12 mouse cellular contexts compared by ENCODE assay signal in the genomic region with DNA sequence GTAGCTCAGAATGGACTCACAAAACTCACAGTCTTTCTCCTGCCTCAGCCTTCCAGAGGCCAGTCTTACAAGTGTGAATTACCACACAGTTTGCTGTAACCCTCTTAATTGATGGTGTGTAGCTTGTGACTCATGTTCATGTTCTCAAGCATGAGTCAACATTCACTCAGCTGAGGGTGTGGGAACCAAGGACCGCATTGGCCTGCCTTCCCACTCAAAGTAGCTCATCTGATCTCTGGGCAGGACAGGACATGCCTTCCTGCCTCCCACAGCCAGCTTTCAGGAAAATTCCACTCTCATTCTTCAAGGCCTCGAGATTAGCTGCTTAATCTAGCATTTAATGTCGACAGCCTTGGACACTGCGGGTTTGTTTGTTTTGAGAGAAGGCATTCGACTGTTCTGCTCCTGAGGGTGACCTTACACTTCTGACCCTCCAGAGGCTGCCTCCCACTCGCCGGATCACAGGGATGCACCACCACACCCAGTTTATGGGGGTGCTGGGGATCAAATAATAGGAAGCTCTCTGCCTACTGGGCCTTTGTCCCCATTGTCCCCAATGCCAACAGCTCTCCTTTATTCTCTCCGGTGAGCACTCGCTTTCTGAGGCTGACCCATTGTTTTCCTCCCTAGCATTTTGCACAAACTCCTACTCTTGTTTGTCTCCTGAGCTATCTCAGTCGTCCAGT. TPM values are rescaled to one million over a fixed set of nuclear protein-coding genes. Genes with fewer than 3 reads are reported as not detected.
DNase-seq lines count a peak whose midpoint lies in the region; ATAC-seq and TF ChIP-seq lines count a peak whose summit lies in the region.
"Had no signal": no experiment of that assay in that cellular context is flagged by ENCODE, and none has a peak within 500 bp of the region (broad histone marks: within the 10 kb centered on the region; RNA-seq: fewer than 3 reads in every experiment).

No protein-coding gene starts in this region.

- peaks cover 5% of the 10 kb centered on the region; the same call in 1 of the 2 replicates for H3K4me1 ChIP-seq in lung, adult 2 months (ENCODE audit: control insufficient read depth, insufficient read depth, low read length)
- no peaks in the 10 kb centered on the region for H3K4me1 ChIP-seq in stomach, postnatal 0 days (replicated peaks; ENCODE audit: control insufficient read depth, insufficient read depth)
- H3K4me1 ChIP-seq: hindbrain, embryonic 15.5 days had no signal

- no peaks in the 10 kb centered on the region for H3K36me3 ChIP-seq in stomach, postnatal 0 days (ENCODE audit: control insufficient read depth, insufficient read depth, low read length)
- H3K36me3 ChIP-seq: hindbrain, embryonic 15.5 days; liver, embryonic 13.5 days had no signal

- peak; percentile 32 for DNase-seq in lung, postnatal 25 days (ENCODE audit: low spot score)
- DNase-seq in lung, adult 2 months, result no peak
- peak; percentile 34 for DNase-seq in NIH3T3 (ENCODE audit: low read depth)
- peak; percentile 56 for DNase-seq in induced T-regulatory cell, adult 2 months (ENCODE audit: low read depth)
- peak; percentile 49 for DNase-seq in stomach, postnatal 0 days (ENCODE audit: low spot score)
- DNase-seq in embryo, embryonic 10.5 days (ENCODE audit: low spot score), result no peak
- DNase-seq in thymus, postnatal 25 days, result no peak
- no peak for DNase-seq in yolk sac, embryonic 10.5 days (ENCODE audit: low spot score)
- DNase-seq: cerebellum, adult 8-10 months; liver, embryonic 13.5 days; thymus, postnatal 4 days had no signal

- H3K4me2 ChIP-seq in stomach, postnatal 0 days (replicated peaks; ENCODE audit: low read depth), result no peak overlapping the region
- H3K4me2 ChIP-seq: hindbrain, embryonic 15.5 days; liver, embryonic 13.5 days had no signal

- no peaks in the 10 kb centered on the region for H3K27me3 ChIP-seq in stomach, postnatal 0 days (ENCODE audit: control insufficient read depth, insufficient read depth, low read length)
- H3K27me3 ChIP-seq: hindbrain, embryonic 15.5 days; liver, embryonic 13.5 days had no signal

- peak; percentile 88 for ATAC-seq in stomach, postnatal 0 days (ENCODE audit: low FRiP score, low TSS enrichment)

- 55% methylated on average over 10 of the region's 10 CpGs for WGBS in lung, adult 2 months
- 43% methylated on average over 10 of the region's 10 CpGs for WGBS in stomach, postnatal 0 days

- no peak for TF ChIP-seq EP300 in stomach, postnatal 0 days (optimal IDR thresholded peaks at IDR 0.05)

- H3K27ac ChIP-seq in stomach, postnatal 0 days (replicated peaks), result no peak overlapping the region; the same call in 1 of the 2 replicates
- H3K27ac ChIP-seq: hindbrain, embryonic 15.5 days; liver, embryonic 13.5 days had no signal

- H3K9ac ChIP-seq in stomach, postnatal 0 days (ENCODE audit: low read length), result no peak overlapping the region
- H3K9ac ChIP-seq: hindbrain, embryonic 15.5 days; liver, embryonic 13.5 days had no signal

- H3K9me3 ChIP-seq in stomach, postnatal 0 days (ENCODE audit: control insufficient read depth, low read length), result 0 out of 2 replicates have a peak, but pooled peaks cover 2% of the 10 kb centered on the region
- H3K9me3 ChIP-seq: hindbrain, embryonic 15.5 days; liver, embryonic 13.5 days had no signal

- no peak for TF ChIP-seq POLR2A in lung, adult 2 months (IDR thresholded peaks at IDR 0.05; ENCODE audit: borderline replicate concordance, extremely low read depth, low read depth, low read length)

- H3K4me3 ChIP-seq in lung, adult 2 months (replicated peaks; ENCODE audit: extremely low read depth, low read depth, low read length), result no peak overlapping the region
- H3K4me3 ChIP-seq in stomach, postnatal 0 days (ENCODE audit: low read depth, low read length), result no peak overlapping the region
- H3K4me3 ChIP-seq: hindbrain, embryonic 15.5 days; liver, embryonic 13.5 days had no signal

- TF ChIP-seq CTCF in lung, adult 2 months (IDR thresholded peaks at IDR 0.05; ENCODE audit: insufficient read depth, low read length), result no peak
- no peak for TF ChIP-seq CTCF in stomach, postnatal 0 days (IDR thresholded peaks at IDR 0.05; ENCODE audit: low read depth)

RNA-seq across cellular contexts. Expression of gene Atf7ip, which starts 6.5 kb away (rescaled TPM):
- polyA plus RNA-seq in lung, adult 2 months (2012; rRNA removed), result 24.8 and 28.3 TPM in 2 replicates
- polyA plus RNA-seq in stomach, postnatal 0 days (2015; fragmentation: Nextera tagmentation; extraction: Ambion mirVana), result 8.4 and 9.5 TPM in 2 replicates

Comparison
In these comparisons a context has a peak if more than half of its experiments do, and no peak if none do; other contexts are left out.
1. DNase-seq: peak in lung, postnatal 25 days (single experiment), NIH3T3 (single experiment), induced T-regulatory cell, adult 2 months (single experiment) and stomach, postnatal 0 days (single experiment); none in lung, adult 2 months (single experiment), embryo, embryonic 10.5 days (single experiment), thymus, postnatal 25 days (single experiment) and yolk sac, embryonic 10.5 days (single experiment).